Mouse (Mus musculus) natural killer cell, adult 2 months (primary cell): Measurements from ENCODE around the gene Chn1.
A peak's percentile ranks its signal among the peaks of the same experiment; 100 is the strongest.

Experiments used
- DNase-seq, 2 experiments: peaks; one replicate each; pipeline ENCODE4 v3.0.0; 2022; ENCODE audit warnings: low spot score in 2 of 2

Chn1 gene

DNA sequence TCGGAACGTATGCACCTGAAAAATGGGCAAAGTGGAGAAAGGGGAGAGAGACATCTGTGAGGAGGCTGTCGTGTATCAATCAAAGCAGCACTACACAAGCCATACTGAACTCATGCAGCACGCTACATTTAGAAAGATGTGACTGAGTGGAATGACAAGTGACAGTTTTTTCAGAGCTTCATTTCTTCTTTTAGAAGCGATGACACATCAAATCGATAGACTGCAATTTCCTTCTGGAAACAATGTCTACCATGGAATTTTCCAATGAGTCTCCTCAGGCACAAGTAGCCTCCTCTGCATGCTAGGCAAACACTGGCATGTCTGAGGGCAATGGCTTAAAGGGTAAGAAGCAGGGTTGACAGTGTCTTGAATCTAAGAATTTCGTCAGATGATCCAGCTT, 143.3 kb downstream of the Chn1 start:
- DNase-seq: no peak

DNA sequence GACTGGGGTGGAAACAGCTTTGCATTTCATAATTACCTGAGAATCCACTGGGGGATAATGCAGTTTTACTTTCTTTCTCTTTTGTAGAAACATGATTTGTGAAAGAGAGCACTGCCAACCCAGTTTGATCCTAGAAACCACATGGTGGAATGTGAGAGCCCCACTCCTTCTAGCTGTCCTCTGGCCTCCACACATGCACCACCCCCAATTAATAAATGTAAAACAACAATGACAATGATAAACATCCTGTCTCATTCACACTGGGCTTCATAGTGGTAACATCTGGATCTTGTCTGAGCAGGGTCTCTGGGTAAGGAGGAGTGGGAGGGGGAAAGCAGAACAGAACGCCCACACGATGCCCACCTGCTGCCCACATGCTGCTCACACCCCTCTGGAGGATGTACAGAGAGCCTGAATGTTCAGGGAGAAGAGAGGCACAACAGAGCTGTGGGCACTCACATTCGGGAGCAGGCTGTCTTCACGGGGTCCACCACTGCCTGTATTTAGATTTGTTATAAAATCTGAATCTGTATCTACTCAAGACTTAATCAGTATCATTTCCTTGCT, 156.6 kb downstream of the Chn1 start:
- DNase-seq: no peak

DNA sequence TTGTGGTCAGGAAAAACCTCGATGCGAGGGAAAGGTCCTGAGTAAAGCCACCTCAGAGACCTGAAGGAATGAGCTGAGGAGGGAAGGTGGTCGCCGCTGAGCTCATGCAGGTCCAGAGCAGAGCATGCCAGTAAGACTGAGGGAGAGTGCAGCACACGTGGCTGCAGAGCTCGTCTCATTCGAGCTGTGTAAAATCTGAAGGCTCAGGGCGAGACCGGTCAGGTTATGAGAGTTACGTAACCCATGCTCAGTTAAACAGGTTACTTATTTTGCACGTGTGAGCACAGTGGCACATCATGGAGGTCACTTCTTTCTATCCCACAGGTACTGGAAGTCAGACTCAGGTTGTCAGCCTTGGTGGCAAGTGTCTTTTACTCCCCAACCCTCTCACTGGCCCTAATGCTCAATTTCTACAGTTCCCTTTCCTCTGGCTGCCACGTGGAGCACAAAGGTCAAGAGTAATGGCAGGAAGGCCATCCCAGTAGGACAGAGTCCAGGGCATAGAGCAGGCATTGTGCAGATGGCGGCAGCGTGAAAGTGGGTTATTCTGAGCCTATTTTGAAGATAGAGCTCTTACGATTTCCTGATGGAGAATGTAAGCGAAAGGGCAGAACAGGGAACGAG, 158.6 kb downstream of the Chn1 start:
- DNase-seq: no peak

DNA sequence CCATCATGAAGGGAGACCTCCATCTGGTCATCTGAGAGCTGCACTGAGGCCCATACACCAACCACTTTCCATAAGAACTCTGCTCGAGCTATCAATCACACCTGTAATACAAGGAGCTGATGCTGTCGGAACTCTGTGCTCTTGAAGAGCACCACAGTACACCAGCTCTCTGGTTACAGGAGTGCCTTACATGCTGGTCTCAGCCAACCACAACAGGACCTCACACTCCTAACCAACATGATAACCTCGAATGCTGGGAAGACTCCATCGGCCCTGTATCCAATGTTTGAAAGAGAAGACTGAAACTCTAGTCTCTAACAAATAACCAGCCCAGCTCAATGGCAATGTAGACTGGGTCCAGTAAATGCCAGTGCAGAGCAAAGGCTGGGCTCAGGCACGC, 159.7 kb downstream of the Chn1 start:
- no peak for DNase-seq

DNA sequence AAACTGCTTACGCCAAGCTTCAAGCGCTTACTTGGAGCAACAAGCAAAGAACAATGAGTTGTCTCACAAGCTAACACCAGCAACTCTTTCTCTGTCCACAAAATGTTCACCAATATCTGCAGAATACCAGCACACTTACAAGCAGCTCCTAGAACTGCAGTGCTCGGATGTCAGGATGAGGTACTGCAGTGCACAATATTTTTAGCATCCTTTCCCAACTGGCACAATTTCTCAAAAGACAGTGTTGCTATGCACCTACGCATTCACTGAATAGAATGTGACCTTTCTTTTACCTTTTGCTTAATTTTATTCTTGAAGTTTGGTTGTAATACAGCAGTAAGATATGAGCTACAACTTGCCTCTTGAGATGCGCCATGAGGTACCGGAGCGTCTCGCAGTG, 160.8 kb downstream of the Chn1 start:
- DNase-seq: no peak

DNA sequence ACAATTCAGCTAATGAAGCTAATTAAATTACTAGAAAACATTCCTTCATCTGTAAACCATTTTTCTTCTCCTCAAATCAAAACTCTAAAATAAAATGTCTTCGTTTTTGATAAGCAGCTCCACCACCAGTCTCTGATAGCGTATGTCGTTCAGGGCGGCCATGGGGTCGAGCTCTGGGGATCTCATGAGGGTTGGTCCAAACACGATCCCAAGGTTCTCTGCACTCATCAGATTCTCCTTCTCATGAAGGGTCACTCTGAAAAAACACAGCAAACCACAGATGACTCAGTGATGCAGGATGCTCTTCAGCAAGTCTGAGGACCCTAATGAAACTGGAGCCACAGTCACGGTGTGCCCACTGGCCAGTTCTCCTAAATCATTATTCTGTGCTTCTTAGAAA, 162.2 kb downstream of the Chn1 start:
- no peak for DNase-seq

DNA sequence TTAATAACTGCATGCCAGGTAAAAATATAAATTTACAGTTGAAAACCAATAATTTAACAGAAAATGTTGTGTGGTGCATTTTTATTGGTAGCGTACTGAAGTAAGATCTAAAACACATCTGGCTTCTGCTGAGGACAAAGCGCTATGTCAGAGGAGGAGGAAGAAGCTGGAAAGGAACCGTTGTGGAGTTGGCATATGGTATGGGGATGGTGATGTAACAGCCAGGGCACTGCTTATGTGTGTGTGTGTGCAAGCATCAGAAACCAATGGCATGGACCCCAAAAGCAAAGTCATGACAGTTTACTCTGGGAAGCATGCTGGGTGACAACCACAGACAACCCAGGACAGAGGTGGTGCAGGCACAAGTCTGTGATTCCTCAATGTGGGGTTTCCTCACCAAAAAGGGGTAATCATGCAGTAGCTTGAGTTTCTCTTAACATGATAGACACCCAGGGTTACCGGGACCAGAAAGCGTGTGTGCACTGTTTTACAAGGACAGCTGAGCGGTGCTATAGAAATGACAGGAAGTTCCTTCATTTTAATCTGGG, 162.7 kb downstream of the Chn1 start:
- no peak for DNase-seq

DNA sequence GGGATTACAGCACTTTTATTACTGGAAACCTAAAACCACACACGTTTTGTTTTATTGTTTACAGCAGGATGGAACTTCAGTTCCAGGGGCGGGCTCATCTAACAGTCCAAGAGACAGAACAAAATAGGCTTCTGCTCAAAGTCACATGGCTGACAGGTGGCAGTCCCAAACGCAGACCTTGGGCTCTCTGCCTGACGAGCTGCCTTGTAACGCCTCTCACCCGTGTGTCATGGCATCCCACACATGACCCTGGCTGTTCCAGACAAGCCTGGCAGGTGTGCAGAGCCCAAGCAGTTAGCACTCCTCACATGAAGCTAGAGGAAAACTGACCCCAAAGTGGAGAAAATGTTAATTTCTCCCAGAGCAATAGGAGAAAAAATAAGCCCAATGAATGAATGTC, 163.3 kb downstream of the Chn1 start:
- no peak for DNase-seq

DNA sequence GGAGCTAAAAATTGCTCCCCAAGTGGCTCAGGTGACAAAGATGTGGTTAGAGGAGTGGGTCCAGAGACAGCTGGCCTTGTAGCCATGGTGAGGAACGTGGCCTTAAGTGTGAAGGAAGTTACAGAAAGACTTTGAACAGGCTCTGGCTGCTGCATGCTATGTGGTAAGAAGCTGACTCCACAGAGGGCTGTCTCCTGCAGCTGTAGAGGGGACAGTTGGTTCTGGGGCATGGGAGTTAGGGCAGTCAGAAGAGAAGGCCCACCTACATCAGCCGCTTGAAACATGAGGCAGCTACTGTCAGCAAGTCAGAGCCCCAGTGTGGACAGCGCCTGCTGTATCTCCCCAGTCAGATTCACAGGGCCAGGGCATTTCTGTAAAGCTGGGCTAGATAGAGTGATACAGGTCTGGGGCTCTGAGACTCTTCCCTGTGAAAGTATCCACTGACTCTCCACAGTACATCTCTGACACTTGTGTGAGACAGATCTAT, 165.4 kb downstream of the Chn1 start:
- DNase-seq: no peak

DNA sequence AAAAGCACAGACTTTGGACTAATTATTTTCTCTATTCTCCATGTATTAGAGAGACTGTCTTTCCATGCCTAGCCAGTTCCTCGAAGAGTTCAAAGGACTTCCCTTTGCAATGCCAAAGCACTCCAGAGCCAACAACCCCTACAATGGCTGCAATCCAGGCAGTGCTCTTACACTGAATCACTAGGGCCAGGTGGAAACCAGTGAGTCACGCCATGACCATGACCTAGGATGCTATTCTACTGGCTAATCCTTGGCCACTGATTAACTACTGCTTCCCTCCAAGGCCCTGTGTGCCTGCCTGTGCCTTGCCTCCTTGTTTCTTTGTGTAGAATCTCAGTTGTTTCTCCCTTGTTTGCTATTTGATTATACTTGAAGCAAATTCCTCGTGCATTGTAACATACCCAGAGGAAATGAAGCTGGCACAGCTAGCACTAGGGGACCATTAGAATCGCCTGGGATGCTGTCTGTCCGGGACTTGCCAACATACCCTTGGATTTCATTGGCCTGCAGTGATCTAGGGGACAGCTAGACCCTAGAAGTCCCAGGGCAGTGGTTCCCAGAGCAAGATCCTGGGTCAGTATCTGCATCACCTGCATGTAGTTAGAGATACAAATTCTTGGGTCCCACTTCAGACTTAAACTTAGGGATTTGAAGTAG, 166.0 kb downstream of the Chn1 start:
- DNase-seq: no peak

DNA sequence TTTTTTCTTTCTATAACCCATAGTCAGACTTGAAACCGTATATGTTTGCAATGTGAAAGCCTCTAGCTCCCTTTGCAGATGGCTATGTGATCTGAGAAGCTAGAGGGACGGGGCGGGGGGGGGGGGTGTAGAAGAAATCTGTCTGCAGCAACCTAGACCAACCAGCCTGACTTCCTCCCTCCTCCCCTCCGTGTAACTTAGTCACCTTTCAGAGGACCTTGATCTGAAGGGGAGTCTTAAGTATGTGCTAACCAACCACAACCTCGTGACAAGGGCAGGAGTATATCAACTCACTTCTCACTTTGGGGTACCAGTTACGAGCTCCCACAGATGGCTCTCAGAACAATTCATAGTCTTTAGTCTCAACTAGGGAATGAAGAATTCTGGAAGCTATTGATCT, 166.8 kb downstream of the Chn1 start:
- peak in 1 of 2 experiments; percentile 14 for DNase-seq

DNA sequence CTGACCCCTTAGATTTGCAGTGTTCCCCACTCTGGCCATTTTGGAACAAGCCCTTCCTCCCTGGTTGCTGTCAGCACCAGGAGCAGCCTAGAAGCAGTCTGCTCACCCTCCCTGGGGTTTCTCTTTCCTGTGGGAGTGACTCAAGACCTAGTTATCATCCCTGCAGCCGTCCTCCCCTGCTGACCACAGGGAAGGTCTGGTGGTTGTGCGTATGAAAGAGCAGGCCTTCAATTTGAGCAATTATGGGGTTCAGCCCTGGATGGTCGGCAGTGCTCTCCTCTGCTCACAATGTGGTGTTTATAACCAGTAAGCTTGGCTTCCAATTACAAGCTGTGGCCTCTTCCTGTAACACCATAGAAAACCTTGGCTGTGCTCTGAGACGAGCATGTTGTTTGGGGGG, 167.5 kb downstream of the Chn1 start:
- no peak for DNase-seq

DNA sequence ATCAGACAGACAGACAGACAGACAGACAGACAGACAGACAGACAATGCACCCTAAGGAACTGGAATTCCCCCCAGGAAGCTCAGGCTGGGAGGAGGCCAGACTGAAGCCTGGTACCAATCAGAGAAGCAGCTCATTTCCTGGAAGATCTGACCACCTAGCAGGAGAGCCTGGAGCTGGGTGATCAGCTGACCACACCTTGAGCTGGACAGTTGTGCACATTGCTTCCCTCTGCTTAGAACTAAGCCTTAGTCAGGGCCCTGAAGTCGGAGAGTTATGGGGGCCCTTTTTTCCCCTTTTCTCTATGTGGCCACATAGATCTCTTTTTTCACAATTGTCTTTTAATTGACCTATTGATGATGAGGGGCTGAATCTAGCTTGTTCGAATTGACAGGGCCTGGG, 168.0 kb downstream of the Chn1 start:
- DNase-seq: no peak

DNA sequence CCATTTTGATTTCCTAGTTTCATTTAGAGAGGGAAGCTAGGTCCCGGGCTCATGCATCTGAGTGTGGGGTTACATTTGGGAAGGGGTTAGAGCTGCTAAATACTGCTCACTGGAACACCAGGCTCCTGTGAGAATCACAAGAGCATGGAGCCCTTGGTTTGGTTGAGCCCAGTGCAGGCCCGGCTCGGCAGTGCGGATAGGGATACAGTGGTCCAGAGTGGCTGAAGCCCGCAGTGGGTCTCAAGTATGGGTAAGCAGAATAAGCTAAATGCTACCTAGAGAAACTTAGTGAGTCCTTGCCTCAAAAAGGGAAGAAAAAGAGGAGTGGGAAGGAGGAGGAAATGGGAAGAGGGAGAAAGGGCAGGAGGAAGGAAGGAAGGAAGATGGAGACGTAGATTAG, 168.5 kb downstream of the Chn1 start:
- DNase-seq: no peak

DNA sequence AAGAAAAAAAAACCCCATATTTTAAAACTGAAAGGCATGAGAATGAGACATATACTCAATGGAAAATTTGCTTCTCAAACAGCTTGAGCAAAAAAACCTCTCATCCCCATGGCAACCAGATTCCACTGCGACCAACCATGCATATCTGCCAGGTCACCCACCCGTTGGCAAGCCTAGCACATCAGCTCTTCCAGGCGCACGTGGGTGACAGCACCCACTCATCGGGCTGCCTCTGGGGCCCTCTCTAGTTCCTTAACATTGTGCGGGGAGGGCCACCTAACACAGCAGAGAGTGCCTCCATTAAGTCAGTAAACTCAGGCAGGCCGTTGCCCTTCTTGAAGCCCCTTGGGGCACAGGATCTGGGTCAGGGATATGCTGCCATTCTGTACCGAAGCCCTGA, 170.1 kb downstream of the Chn1 start:
- DNase-seq: no peak

DNA sequence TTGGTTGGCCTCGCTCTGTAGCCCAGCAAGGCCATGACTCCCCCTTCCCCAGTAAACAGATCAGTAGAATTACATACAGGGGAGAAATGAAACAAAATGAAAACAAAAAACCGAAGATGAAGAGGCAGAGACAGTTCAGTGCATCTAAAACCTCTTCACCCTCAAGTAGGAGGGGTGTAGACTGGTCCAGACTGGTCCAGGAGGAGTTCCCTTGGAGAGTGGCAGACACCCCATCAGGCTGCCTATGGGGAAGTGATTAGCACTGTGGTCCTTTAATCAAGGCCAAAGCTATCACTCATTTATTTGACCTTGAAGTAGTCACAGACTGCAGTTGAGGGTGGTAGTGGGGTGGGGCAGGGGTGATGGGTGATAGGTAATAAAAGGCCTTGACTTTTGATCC, 170.6 kb downstream of the Chn1 start:
- no peak for DNase-seq

DNA sequence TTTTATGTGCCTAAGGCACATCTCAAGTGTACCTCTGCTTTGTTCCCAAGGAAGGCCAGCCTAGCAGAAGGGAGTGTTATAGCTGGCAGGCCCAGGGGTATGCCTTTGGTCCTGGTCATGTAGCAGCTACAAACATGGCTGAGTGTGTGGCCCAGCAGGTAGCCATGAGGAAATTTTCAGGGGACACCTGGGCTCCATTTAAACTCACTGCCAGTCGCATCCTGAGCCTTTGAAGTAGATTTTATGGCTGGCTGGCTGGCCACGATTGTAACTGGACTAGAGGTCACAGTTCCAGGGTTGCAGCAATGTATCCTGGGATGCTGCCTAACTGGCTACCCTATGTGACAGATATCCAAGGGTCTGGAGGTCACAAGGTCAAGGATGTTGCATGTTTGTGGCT, 174.5 kb downstream of the Chn1 start:
- DNase-seq: no peak

DNA sequence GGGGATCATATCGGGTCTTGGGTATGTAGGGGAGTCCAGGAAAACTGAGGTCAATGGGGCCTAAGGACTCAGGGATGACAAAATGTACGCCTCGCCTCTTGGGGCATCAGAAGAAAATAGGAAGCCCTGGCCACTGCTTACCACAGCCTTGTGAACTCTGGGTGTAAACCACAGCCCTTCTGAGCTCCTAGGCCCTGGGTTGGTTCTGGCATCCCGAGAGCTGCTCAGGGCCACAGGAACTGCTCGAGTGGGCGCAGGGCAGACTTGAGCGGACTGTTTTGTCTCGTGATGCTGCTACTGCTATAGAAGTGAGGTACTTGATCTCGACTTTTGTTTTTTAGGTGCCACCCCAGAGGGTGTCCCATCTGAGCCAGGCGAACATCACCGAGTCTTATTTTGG, 177.4 kb downstream of the Chn1 start:
- peak; percentile 59 to 74 for DNase-seq

DNA sequence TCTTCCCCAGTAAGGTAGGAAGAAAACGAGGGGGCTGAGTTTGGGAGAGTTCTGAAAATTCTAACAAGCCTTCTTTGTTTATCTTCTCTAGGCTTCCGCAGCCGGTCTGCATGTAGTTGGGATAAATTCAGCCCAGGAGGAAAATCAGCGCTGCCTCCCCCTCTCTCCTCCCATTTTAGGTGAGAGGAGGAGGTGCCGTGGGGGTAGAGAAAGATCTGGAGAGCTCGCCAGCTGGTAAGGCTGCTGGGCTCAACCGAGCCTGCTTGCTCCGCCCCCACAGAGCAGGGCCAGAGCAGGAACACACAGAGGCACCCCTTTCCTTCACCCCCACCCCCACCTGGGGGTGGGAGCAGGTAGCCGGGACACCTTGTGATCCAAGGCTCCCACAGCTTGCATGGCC, 178.4 kb downstream of the Chn1 start:
- no peak for DNase-seq

DNA sequence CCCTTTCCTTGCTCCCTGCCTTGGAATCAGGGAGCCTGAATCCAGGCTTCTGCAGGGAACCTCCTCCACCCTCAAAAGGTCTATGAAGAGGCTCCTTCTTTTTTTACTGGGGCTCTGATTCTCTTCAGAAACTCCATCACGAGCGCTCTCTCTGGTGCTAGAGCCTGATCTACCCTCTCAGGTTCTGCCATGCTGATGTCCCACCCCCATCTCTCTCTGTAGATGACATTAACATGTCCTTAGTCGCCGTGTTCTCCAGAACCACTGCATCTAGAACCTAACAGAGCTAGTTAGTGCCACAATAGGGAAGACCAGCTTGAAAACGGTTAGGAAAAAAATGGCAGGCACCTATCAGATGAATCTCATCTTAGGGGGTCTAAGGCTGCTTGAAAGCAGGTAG, 178.8 kb downstream of the Chn1 start:
- no peak for DNase-seq

DNA sequence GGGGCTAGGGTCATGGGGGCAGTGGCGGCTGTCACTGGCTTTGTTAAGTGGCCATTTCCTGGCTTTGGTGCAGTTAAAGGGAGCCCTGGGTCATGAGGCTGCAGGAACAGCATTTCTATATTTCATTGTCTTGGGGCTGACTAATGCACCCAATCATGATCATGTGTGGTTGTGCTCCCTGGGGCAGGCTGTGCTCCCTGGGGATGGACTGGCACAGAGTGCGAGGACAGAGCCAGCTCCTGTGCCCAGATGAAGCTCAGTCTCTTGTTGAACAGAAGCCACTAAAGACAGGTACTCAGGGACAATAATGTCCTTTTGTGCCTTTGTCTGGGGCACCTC, 182.1 kb downstream of the Chn1 start:
- no peak for DNase-seq

DNA sequence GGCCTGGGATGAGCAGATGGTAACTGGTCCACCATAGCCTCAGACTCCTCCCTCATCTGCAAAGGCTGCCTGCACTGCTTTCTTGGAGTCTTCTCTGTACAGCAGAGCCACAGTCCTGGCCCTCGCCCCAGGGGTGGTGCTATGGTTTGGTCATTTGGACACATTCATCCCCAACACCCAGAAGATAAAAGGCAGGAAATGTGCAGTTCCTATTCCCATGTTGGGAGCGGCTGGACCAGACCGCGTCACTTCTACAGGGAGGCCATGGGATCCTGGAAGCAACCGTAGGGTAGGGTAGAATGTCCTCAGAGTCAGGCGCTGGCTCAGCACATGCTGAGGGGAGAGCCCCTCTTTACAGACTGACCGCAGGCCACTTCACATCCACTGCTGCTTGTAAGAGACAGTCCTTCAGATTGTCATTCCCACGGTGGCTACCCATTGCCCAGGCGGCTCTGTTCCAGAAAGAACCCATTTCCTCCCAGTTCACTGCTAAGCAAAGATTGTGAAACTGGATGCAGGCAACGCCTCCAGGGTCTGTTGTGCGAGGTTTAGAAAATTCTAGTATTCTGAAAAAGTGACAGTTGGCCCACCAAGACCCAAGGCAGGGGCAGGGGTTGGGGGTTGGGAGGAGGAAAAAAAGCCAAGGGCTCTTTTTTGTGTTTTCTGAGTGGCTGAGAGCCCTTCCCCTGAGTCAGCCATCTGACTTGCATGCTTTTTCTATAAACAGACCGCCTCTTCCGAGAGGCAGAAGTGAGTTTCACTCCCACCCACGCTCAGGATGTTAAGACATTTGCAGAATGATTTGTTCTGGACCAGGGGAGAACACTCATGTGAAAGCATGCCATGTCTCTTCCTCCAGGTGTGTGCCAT, 182.7 kb downstream of the Chn1 start:
- DNase-seq: no peak
